Mouse (Mus musculus) intestine, embryonic 14.5 days (tissue): ENCODE data around the gene Ankfn1. TPM values are rescaled to one million over a fixed set of nuclear protein-coding genes. Genes with fewer than 3 reads are reported as not detected.

Experiments
- ATAC-seq: fragments of 200-750 bp; cut with Nextera tagmentation; replicated peaks from 2 replicates; pipeline ENCODE4 v1.8.0; 2017; ENCODE audit warnings: low read depth, moderate number of reproducible peaks, moderate TSS enrichment, moderate library complexity; ENCODE audit not compliant: low FRiP score, low TSS enrichment
- DNase-seq: peaks from one replicate; pipeline ENCODE4 v3.0.0-alpha.2; 2018; ENCODE audit warnings: low spot score
- H3K27ac ChIP-seq: fragments of 300-500 bp; sonication (generic); 2 replicates; pipeline ENCODE4 v1.5.1; 2014; ENCODE audit warnings: low read depth, mild to moderate bottlenecking, control low read depth
- H3K27me3 ChIP-seq: fragments of 300-500 bp; sonication (generic); replicated peaks from 2 replicates; pipeline ENCODE4 v1.6.1; 2014; ENCODE audit warnings: low read length, control low read depth; ENCODE audit not compliant: control insufficient read depth, insufficient read depth
- H3K36me3 ChIP-seq: fragments of 300-500 bp; sonication (generic); 2 replicates; pipeline ENCODE4 v1.6.1; 2014; ENCODE audit warnings: low read length, control low read depth; ENCODE audit not compliant: control insufficient read depth, insufficient read depth
- H3K4me1 ChIP-seq: fragments of 300-500 bp; sonication (generic); replicated peaks from 2 replicates; pipeline ENCODE4 v1.6.1; 2014; ENCODE audit warnings: low read length, control low read depth, mixed read lengths; ENCODE audit not compliant: control insufficient read depth, insufficient read depth
- H3K4me2 ChIP-seq: fragments of 300-500 bp; sonication (generic); 2 replicates; pipeline ENCODE4 v1.6.1; 2014; ENCODE audit warnings: low read length
- H3K4me3 ChIP-seq: fragments of 300-500 bp; sonication (generic); 2 replicates; pipeline ENCODE4 v1.5.1; 2014; ENCODE audit warnings: low read depth, low read length, control low read depth, mixed read lengths
- H3K9ac ChIP-seq: fragments of 300-500 bp; sonication (generic); 2 replicates; pipeline ENCODE4 v1.6.1; 2014; ENCODE audit warnings: mild to moderate bottlenecking, low read length
- H3K9me3 ChIP-seq: fragments of 300-500 bp; sonication (generic); 2 replicates; pipeline ENCODE4 v1.6.1; 2016; ENCODE audit warnings: low read length, control low read depth; ENCODE audit not compliant: control insufficient read depth
- WGBS: fragments of 180-500 bp; shearing (Covaris S2); extraction: QIAGEN DNeasy Blood & Tissue Kit; methylation state at CpG from one replicate; pipeline ENCODE4 v1.1.7; 2014; 5-methylcytosine and 5-hydroxymethylcytosine counted together
- polyA plus RNA-seq: library from polyadenylated mRNA; unstranded; fragments of >200 nt; fragmentation: Nextera tagmentation; extraction: Ambion mirVana; gene quantifications from 2 replicates; pipeline ENCODE4 v1.2.1, GENCODE M21; 2014

Gene Ankfn1
- 0.30 and 0.73 TPM in 2 replicates for polyA plus RNA-seq

- ATAC-seq (no peak), DNase-seq (no peak)
- peaks cover 3% of the 10 kb centered on the region; the same call in 1 of the 2 replicates for H3K4me1 ChIP-seq
- H3K4me3 ChIP-seq, result no peak within 1 kb of the TSS
- WGBS, result 20% methylated on average over 7 of the region's 7 CpGs
- no peak within 1 kb of the TSS for H3K4me2 ChIP-seq
- H3K36me3 ChIP-seq, result no peaks in the 10 kb centered on the region
- H3K9ac ChIP-seq, result no peak within 1 kb of the TSS
- H3K9me3 ChIP-seq, result no peaks in the 10 kb centered on the region
- H3K27ac ChIP-seq, result no peak within 1 kb of the TSS
- no peaks in the 10 kb centered on the region for H3K27me3 ChIP-seq
These were observed at the start of gene Ankfn1 for GRCm38 (mm10) chr11:89777431-89777830. TSS of gene Ankfn1 (minus strand) at chr11:89777653.

DNA sequence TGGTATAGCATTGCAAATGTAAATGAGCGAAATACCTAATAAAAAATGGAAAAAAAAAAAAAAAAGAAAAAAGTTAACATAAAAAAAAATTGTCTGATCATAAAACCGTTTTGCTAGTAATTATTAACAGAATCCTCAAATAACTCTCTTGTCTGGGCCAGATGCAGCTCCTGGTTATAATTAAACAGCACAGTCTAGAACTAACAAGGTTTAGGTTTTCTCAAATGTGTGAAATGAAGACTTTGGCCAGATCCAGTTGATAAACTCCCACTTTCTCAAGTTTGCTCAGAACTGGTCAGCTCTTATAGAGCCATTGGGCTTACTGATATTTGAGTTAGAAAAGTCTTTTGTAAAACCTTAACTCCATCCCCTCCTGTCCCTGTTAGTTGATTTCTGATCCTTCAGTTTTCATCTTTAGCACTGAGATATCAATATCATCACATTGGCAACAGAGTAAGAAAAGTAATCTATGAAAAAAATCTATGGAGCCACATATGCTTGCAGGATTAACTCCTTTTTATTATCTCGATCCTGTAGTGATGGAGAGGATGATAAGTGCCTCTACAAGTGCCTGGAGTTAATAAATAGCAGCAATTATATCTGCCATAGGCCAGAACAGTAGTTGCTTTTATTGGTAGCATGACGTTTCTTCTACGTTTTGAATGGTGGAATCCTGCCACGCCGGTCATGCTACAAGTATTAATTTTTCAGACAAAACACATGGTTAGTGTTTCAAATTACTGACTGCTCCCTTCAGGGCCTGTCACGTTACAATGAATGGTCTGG lies 46.4 kb upstream of the Ankfn1 start:
- Histone ChIP-seq H3K9me3 (no peaks in the 10 kb centered on the region), H3K27ac (no peak overlapping the region), H3K4me3 (no peak overlapping the region), H3K9ac (no peak overlapping the region), H3K4me2 (no peak overlapping the region), H3K4me1 (no peaks in the 10 kb centered on the region), H3K36me3 (no peaks in the 10 kb centered on the region), H3K27me3 (no peaks in the 10 kb centered on the region)
- ATAC-seq (no peak), DNase-seq (no peak)
- WGBS, result 57% methylated on average over 8 of the region's 8 CpGs

- H3K4me3 ChIP-seq, result no peak overlapping the region
- no peaks in the 10 kb centered on the region for H3K36me3 ChIP-seq
- DNase-seq, result no peak
- no peaks in the 10 kb centered on the region for H3K4me1 ChIP-seq
- no peak overlapping the region for H3K4me2 ChIP-seq
- no peaks in the 10 kb centered on the region for H3K27me3 ChIP-seq
- no peak overlapping the region for H3K27ac ChIP-seq
- WGBS, result 66% methylated on average over 4 of the region's 4 CpGs
- no peak for ATAC-seq
- no peaks in the 10 kb centered on the region for H3K9me3 ChIP-seq
- H3K9ac ChIP-seq, result no peak overlapping the region
These were observed 41.1 kb upstream of the Ankfn1 start for GRCm38 (mm10) chr11:89818594-89818993.

DNA sequence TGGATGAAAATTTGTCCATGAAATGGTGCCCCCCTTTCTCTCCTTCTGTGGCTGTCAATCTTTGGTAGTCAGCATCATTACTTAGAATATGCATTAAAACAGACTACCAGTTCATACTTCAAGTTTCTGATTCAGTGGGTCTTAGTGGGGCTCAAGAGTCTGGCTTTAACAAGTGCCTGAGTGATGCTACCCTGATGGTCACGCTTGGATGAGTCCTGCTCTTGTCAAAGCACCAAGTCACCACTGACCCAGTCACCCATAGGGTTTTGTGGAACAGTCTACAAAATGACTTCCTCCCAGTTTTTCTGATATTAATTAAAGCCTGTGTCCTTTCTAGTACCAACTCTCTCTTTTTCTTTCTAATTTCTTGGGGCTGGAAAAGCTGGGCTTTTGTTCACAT lies 34.0 kb upstream of the Ankfn1 start:
- no peaks in the 10 kb centered on the region for H3K27me3 ChIP-seq
- H3K4me1 ChIP-seq, result no peaks in the 10 kb centered on the region
- no peak overlapping the region for H3K27ac ChIP-seq
- no peak overlapping the region for H3K9ac ChIP-seq
- ATAC-seq, result no peak
- 74% methylated on average over 1 of the region's 1 CpGs for WGBS
- H3K4me2 ChIP-seq, result no peak overlapping the region
- no peak overlapping the region for H3K4me3 ChIP-seq
- H3K36me3 ChIP-seq, result no peaks in the 10 kb centered on the region
- H3K9me3 ChIP-seq, result no peaks in the 10 kb centered on the region
- DNase-seq, result no peak

GRCm38 (mm10) chr11:89807998-89808397 lies 30.5 kb upstream of the Ankfn1 start:
- no peaks in the 10 kb centered on the region for H3K4me1 ChIP-seq
- H3K4me3 ChIP-seq, result no peak overlapping the region
- H3K4me2 ChIP-seq, result no peak overlapping the region
- no peak overlapping the region for H3K27ac ChIP-seq
- H3K27me3 ChIP-seq, result no peaks in the 10 kb centered on the region
- DNase-seq (no peak), ATAC-seq (no peak)
- H3K9ac ChIP-seq, result no peak overlapping the region
- H3K36me3 ChIP-seq, result no peaks in the 10 kb centered on the region
- WGBS, result 63% methylated on average over 11 of the region's 11 CpGs
- no peaks in the 10 kb centered on the region for H3K9me3 ChIP-seq

DNA sequence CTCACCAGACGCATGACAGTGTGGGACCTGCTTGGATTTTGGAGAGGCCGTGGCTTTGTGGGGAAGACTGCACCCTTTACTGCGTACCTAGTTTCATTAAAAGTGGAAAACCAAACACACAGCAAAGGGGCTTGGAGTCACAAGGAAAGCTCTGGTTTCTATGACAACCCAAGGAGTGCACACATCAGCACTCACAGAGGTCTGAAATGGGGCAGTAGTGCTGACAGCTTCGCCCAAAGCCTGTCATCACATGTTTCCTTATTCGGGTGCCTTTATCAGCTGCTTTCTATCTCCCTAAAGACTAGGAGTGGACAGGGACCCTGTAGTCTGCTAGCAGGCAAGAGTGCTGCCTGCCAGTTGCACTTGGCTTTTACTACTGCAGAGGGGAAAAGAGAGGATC lies 27.4 kb upstream of the Ankfn1 start:
- Histone ChIP-seq H3K9me3 (no peaks in the 10 kb centered on the region), H3K9ac (no peak overlapping the region), H3K27me3 (no peaks in the 10 kb centered on the region), H3K4me3 (no peak overlapping the region), H3K36me3 (no peaks in the 10 kb centered on the region), H3K4me2 (no peak overlapping the region), H3K27ac (no peak overlapping the region), H3K4me1 (no peaks in the 10 kb centered on the region)
- DNase-seq (no peak), ATAC-seq (no peak)
- WGBS, result 39% methylated on average over 5 of the region's 5 CpGs

- no peaks in the 10 kb centered on the region for H3K4me1 ChIP-seq
- ATAC-seq (no peak), DNase-seq (no peak)
- no peaks in the 10 kb centered on the region for H3K36me3 ChIP-seq
- H3K4me3 ChIP-seq, result no peak overlapping the region
- no peak overlapping the region for H3K4me2 ChIP-seq
- H3K9me3 ChIP-seq, result no peaks in the 10 kb centered on the region
- H3K9ac ChIP-seq, result no peak overlapping the region
- H3K27me3 ChIP-seq, result no peaks in the 10 kb centered on the region
- no peak overlapping the region for H3K27ac ChIP-seq
- 79% methylated on average over 5 of the region's 5 CpGs for WGBS
These were observed 26.5 kb upstream of the Ankfn1 start for GRCm38 (mm10) chr11:89803974-89804373.

DNA sequence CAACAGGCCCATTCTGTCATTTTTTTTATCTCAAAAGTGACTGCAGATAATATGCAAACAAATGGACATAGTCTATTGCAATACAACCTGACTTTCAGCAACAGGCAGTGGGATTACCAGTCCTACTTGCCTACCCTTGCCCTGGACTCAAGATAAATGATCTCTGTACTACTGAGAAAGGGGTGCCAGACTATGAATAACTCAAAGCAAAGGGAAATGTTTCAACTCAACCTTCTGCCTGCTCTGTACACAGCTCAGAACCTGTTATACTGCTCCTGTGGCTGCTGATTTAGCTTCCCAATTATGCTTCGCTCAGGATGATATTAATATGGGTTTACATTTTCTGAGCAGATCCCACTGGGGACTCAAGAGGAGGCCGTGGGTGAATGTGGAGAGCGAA lies 15.3 kb upstream of the Ankfn1 start:
- no peak for DNase-seq
- Histone ChIP-seq H3K4me1 (no peaks in the 10 kb centered on the region), H3K4me3 (no peak overlapping the region), H3K9me3 (no peaks in the 10 kb centered on the region), H3K9ac (no peak overlapping the region), H3K4me2 (no peak overlapping the region), H3K27me3 (no peaks in the 10 kb centered on the region), H3K36me3 (no peaks in the 10 kb centered on the region), H3K27ac (no peak overlapping the region)
- no peak for ATAC-seq
- 91% methylated on average over 3 of the region's 3 CpGs for WGBS

DNA sequence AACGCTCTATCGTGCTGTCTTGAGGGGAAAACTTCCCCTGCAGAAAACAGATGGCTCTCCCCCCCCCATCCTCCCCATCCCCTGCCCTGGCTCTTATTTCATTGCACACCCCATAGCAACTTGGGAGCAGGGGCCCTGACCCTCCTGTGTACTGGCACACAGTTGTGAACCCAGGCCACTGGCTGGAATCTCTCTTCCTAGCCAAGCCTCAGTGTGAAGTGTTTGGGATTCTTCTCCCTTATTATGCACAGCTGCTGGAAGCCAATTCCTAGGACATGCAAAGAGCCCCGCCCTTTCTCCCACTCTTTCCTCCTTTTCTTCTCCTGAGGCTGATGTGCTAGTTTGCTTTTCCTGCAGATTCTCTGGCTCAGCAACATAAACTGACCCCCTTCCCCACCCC lies 1.4 kb downstream of the Ankfn1 start:
- Histone ChIP-seq H3K4me3 (no peak overlapping the region), H3K36me3 (no peaks in the 10 kb centered on the region)
- DNase-seq, result no peak

More for the DNA sequence above, 1.4 kb downstream of the Ankfn1 start:
- Histone ChIP-seq H3K4me1 (peaks cover 3% of the 10 kb centered on the region; the same call in 1 of the 2 replicates), H3K27me3 (no peaks in the 10 kb centered on the region), H3K9ac (no peak overlapping the region), H3K4me2 (no peak overlapping the region), H3K27ac (no peak overlapping the region), H3K9me3 (no peaks in the 10 kb centered on the region)
- WGBS, result 58% methylated on average over 3 of the region's 3 CpGs
- ATAC-seq, result no peak
